Mouse (Mus musculus) embryonic fibroblast, embryonic 13.5 days (primary cell): ENCODE measurements at regions not wholly inside any gene's neighbourhood (a gene's known extent, or its start where the extent isn't known, plus 50 kb on each side); places are given as distances from the start of the nearest gene placed in this dataset.

Source experiments
- CTCF ChIP-seq: IDR thresholded peaks from 2 replicates; pipeline ENCODE4 v1.5.1; 2011; ENCODE audit warnings: mild to moderate bottlenecking, control low read depth, low read length, moderate library complexity, borderline replicate concordance; ENCODE audit not compliant: insufficient read depth
- POLR2A ChIP-seq: IDR thresholded peaks from 2 replicates; pipeline ENCODE4 v1.6.1; 2011; ENCODE audit warnings: low read depth, mild to moderate bottlenecking, control low read depth, low read length, moderate library complexity

GRCm38 (mm10) chr13:111030111-111030510 lies 224.7 kb upstream of the Actbl2 start:
- TF ChIP-seq POLR2A, result no peak
- no peak for TF ChIP-seq CTCF
